Mouse (Mus musculus): ENCODE data around the gene Hectd1. TPM values are rescaled to one million over a fixed set of nuclear protein-coding genes. Genes with fewer than 3 reads are reported as not detected.

Gene Hectd1
- total and polyA plus RNA-seq, 2 experiments from 2014 or later = 27.6 to 93.6 TPM

- H3K27me3 ChIP-seq (ENCODE audit: insufficient read depth, low read length) = no peaks in the 10 kb centered on the region
- no peak overlapping the region for H3K9ac ChIP-seq
- no peak for ATAC-seq
- no peak for DNase-seq
- H3K27ac ChIP-seq (ENCODE audit: low read depth, low read length) = no peak overlapping the region
- H3K4me2 ChIP-seq (ENCODE audit: low read depth) = no peak overlapping the region
- H3K4me3 ChIP-seq (ENCODE audit: low read depth, low read length) = no peak overlapping the region
- no peaks in the 10 kb centered on the region for H3K9me3 ChIP-seq (ENCODE audit: low read length)
- H3K4me1 ChIP-seq (ENCODE audit: insufficient read depth) = 0 out of 2 replicates have a peak, but pooled peaks cover 6% of the 10 kb centered on the region
- TF ChIP-seq CTCF (IDR thresholded peaks at IDR 0.05; ENCODE audit: low read depth) = no peak
- H3K36me3 ChIP-seq (ENCODE audit: insufficient read depth) = no peaks in the 10 kb centered on the region
Observed at GRCm38 (mm10) chr12:51694096-51694495, 135.2 kb downstream of the Hectd1 start.

Other genes starting within 250 kb of the Hectd1 start
- gene Coch, start 236.2 kb downstream of the Hectd1 start, total RNA-seq (2014; rRNA removed) = 14.2 and 18.2 TPM in 2 replicates
- gene Coch, start 236.2 kb downstream of the Hectd1 start, polyA plus RNA-seq (2015; fragmentation: Nextera tagmentation; extraction: Ambion mirVana) = 10.5 and 13.4 TPM in 2 replicates
- gene Ap4s1, start 138.5 kb downstream of the Hectd1 start, total RNA-seq (2014; rRNA removed) = 41.6 and 57.0 TPM in 2 replicates
- 60.2 and 65.6 TPM in 2 replicates for gene Ap4s1, start 138.5 kb downstream of the Hectd1 start, polyA plus RNA-seq (2015; fragmentation: Nextera tagmentation; extraction: Ambion mirVana)
- 85.3 and 92.8 TPM in 2 replicates for gene Strn3, start 137.6 kb downstream of the Hectd1 start, total RNA-seq (2014; rRNA removed)
- 25.6 and 30.8 TPM in 2 replicates for gene Strn3, start 137.6 kb downstream of the Hectd1 start, polyA plus RNA-seq (2015; fragmentation: Nextera tagmentation; extraction: Ambion mirVana)
- 14.5 and 15.0 TPM in 2 replicates for gene Heatr5a, start 141.8 kb upstream of the Hectd1 start, total RNA-seq (2014; rRNA removed)
- 1.3 and 2.0 TPM in 2 replicates for gene Heatr5a, start 141.8 kb upstream of the Hectd1 start, polyA plus RNA-seq (2015; fragmentation: Nextera tagmentation; extraction: Ambion mirVana)
- 16.3 and 17.9 TPM in 2 replicates for gene Dtd2, start 177.0 kb upstream of the Hectd1 start, total RNA-seq (2014; rRNA removed)
- 20.9 and 23.1 TPM in 2 replicates for gene Dtd2, start 177.0 kb upstream of the Hectd1 start, polyA plus RNA-seq (2015; fragmentation: Nextera tagmentation; extraction: Ambion mirVana)
- gene Gpr33, start 198.5 kb upstream of the Hectd1 start, total RNA-seq (2014; rRNA removed) = not detected in 2 replicates
- gene Gpr33, start 198.5 kb upstream of the Hectd1 start, polyA plus RNA-seq (2015; fragmentation: Nextera tagmentation; extraction: Ambion mirVana) = not detected in 2 replicates

All from forebrain, postnatal 0 days (tissue).